Mouse (Mus musculus) CH12.LX (cell line): ENCODE data around the gene Macrod2. TPM values are rescaled to one million over a fixed set of nuclear protein-coding genes. Genes with fewer than 3 reads are reported as not detected.

Experiments used
- DNase-seq: peaks from one replicate; pipeline ENCODE4 v3.0.0-alpha.2; 2013; ENCODE audit errors: extremely low read depth
- H3K27ac ChIP-seq: 2 replicates; pipeline ENCODE4 v1.5.1; 2012; ENCODE audit warnings: low read depth, mild to moderate bottlenecking, control low read depth, moderate library complexity; ENCODE audit not compliant: insufficient read depth
- H3K27me3 ChIP-seq: replicated peaks from 2 replicates; pipeline ENCODE3; 2012; ENCODE audit warnings: inconsistent platforms
- H3K36me3 ChIP-seq, 2 experiments: replicated peaks in 1 of 2; 2 replicates each; pipeline versions ENCODE3 to v1.6.1; 2012; ENCODE audit warnings: inconsistent platforms in 1 of 2, low read length in 1 of 2, mild to moderate bottlenecking in 1 of 2, mixed read lengths in 1 of 2, moderate library complexity in 1 of 2; ENCODE audit not compliant: control insufficient read depth in 1 of 2, insufficient read depth in 1 of 2
- H3K4me1 ChIP-seq, 2 experiments: 2 replicates each; pipeline ENCODE4 v1.6.1; 2012; ENCODE audit warnings: inconsistent platforms in 1 of 2, moderate library complexity in 1 of 2; ENCODE audit not compliant: insufficient read depth in 2 of 2, control insufficient read depth in 1 of 2
- H3K4me2 ChIP-seq: 2 replicates; pipeline ENCODE4 v1.6.1; 2012; ENCODE audit warnings: low read depth, mild to moderate bottlenecking, control low read depth; ENCODE audit not compliant: poor library complexity, insufficient read depth, severe bottlenecking
- H3K4me3 ChIP-seq, 3 experiments: fragments of 150-350 bp in 1 of 3; sonication (generic) in 1 of 3; replicated peaks in 1 of 3; 2 replicates each; pipeline versions ENCODE3 to v1.5.1; 2011 to 2012; ENCODE audit warnings: low read depth in 2 of 3, low read length in 2 of 3, mild to moderate bottlenecking in 2 of 3, moderate library complexity in 2 of 3, control low read depth in 1 of 3, improper control_type of control experiment in 1 of 3, inconsistent platforms in 1 of 3, mixed read lengths in 1 of 3; ENCODE audit not compliant: poor library complexity in 1 of 3
- H3K79me2 ChIP-seq: replicated peaks from 2 replicates; pipeline ENCODE4 v1.6.1; 2012; ENCODE audit warnings: mild to moderate bottlenecking, moderate library complexity; ENCODE audit not compliant: control insufficient read depth, poor library complexity, insufficient read depth, severe bottlenecking; ENCODE audit errors: extremely low read depth
- H3K9ac ChIP-seq: 2 replicates; pipeline ENCODE4 v1.6.1; 2012; ENCODE audit warnings: low read depth, mild to moderate bottlenecking, control low read depth, moderate library complexity; ENCODE audit not compliant: insufficient read depth
- H3K9me3 ChIP-seq: replicated peaks from 2 replicates; pipeline ENCODE3; 2012; ENCODE audit warnings: low read length, inconsistent platforms, mixed read lengths
- CHD1 ChIP-seq: IDR thresholded peaks from 2 replicates; pipeline ENCODE4 v1.6.1; 2012; ENCODE audit warnings: low read depth, low read length, improper control_type of control experiment, inconsistent platforms
- CHD2 ChIP-seq: IDR thresholded peaks from 2 replicates; pipeline ENCODE4 v1.6.1; 2011; ENCODE audit warnings: low read length, improper control_type of control experiment
- E2F4 ChIP-seq: IDR thresholded peaks from 2 replicates; pipeline ENCODE4 v1.6.1; 2011; ENCODE audit warnings: low read depth, low read length, improper control_type of control experiment; ENCODE audit not compliant: insufficient replicate concordance
- ETS1 ChIP-seq: conservative IDR thresholded peaks from 2 replicates; pipeline ENCODE4 v1.6.1; 2012; ENCODE audit warnings: low read depth, mild to moderate bottlenecking, inconsistent platforms, low read length, improper control_type of control experiment, moderate library complexity
- JUN ChIP-seq: IDR thresholded peaks from 2 replicates; pipeline ENCODE4 v1.6.1; 2011; ENCODE audit warnings: low read depth, mild to moderate bottlenecking, low read length, improper control_type of control experiment, moderate library complexity; ENCODE audit not compliant: insufficient read depth
- JUND ChIP-seq: conservative IDR thresholded peaks from 2 replicates; pipeline ENCODE4 v1.6.1; 2011; ENCODE audit warnings: low read depth, low read length, improper control_type of control experiment
- KAT2A ChIP-seq: IDR thresholded peaks from 2 replicates; pipeline ENCODE4 v1.6.1; 2012; ENCODE audit warnings: low read length, improper control_type of control experiment, inconsistent platforms; ENCODE audit not compliant: insufficient replicate concordance
- MAFK ChIP-seq: IDR thresholded peaks from 2 replicates; pipeline ENCODE4 v1.6.1; 2011; ENCODE audit warnings: low read length, improper control_type of control experiment; ENCODE audit not compliant: insufficient replicate concordance
- MEF2A ChIP-seq: IDR thresholded peaks from 2 replicates; pipeline ENCODE4 v1.6.1; 2014; ENCODE audit warnings: low read depth, mild to moderate bottlenecking, inconsistent platforms, low read length, improper control_type of control experiment, borderline replicate concordance
- MXI1 ChIP-seq: IDR thresholded peaks from 2 replicates; pipeline ENCODE4 v1.6.1; 2011; ENCODE audit warnings: mild to moderate bottlenecking, low read depth, low read length, improper control_type of control experiment
- NRF1 ChIP-seq: IDR thresholded peaks from 2 replicates; pipeline ENCODE4 v1.6.1; 2014; ENCODE audit warnings: low read depth, mild to moderate bottlenecking, inconsistent platforms, low read length, improper control_type of control experiment, moderate library complexity
- POLR2AphosphoS2 ChIP-seq: IDR thresholded peaks from 2 replicates; pipeline ENCODE4 v1.6.1; 2011; ENCODE audit warnings: low read depth, low read length, improper control_type of control experiment
- RAD21 ChIP-seq: IDR thresholded peaks from 2 replicates; pipeline ENCODE4 v1.6.1; 2011; ENCODE audit warnings: low read depth, mild to moderate bottlenecking, low read length, improper control_type of control experiment, moderate library complexity
- RCOR1 ChIP-seq: conservative IDR thresholded peaks from 2 replicates; pipeline ENCODE4 v1.6.1; 2012; ENCODE audit warnings: low read depth, mild to moderate bottlenecking, inconsistent platforms, low read length, improper control_type of control experiment
- SMC3 ChIP-seq: IDR thresholded peaks from 2 replicates; pipeline ENCODE4 v1.6.1; 2011; ENCODE audit warnings: low read depth, low read length, improper control_type of control experiment
- TBP ChIP-seq: conservative IDR thresholded peaks from 2 replicates; pipeline ENCODE4 v1.6.1; 2011; ENCODE audit warnings: low read depth, low read length, improper control_type of control experiment
- UBTF ChIP-seq: IDR thresholded peaks from 2 replicates; pipeline ENCODE4 v1.6.1; 2012; ENCODE audit warnings: low read depth, mild to moderate bottlenecking, inconsistent platforms, low read length, improper control_type of control experiment, moderate library complexity
- USF1 ChIP-seq: IDR thresholded peaks from 2 replicates; pipeline ENCODE4 v1.6.1; 2014; ENCODE audit warnings: low read depth, mild to moderate bottlenecking, inconsistent platforms, low read length, improper control_type of control experiment
- USF2 ChIP-seq: conservative IDR thresholded peaks from 2 replicates; pipeline ENCODE4 v1.6.1; 2011; ENCODE audit warnings: low read depth, low read length, improper control_type of control experiment
- ZC3H11A ChIP-seq: IDR thresholded peaks from 2 replicates; pipeline ENCODE4 v1.6.1; 2012; ENCODE audit warnings: low read depth, mild to moderate bottlenecking, inconsistent platforms, low read length, improper control_type of control experiment
- ZKSCAN1 ChIP-seq: IDR thresholded peaks from 2 replicates; pipeline ENCODE4 v1.6.1; 2012; ENCODE audit warnings: low read depth, inconsistent platforms, low read length, improper control_type of control experiment, borderline replicate concordance
- dilution Hi-C: fragments of 300-500 bp; cut with MboI; formaldehyde crosslinking; loops from 2 replicates; pipeline ENCODE4 v1.14.3; 2020; ENCODE audit warnings: low sequenced_read_pairs; ENCODE audit not compliant: extremely low pct_unique_long_range_greater_than_20kb, extremely low pct_ligation_motif_present
- in situ Hi-C: fragments of 300-500 bp; cut with MboI; formaldehyde crosslinking; loops from 3 replicates; pipeline ENCODE4 v1.14.3; 2019; ENCODE audit warnings: low sequenced_read_pairs, low pct_ligation_motif_present, low pct_unique_long_range_greater_than_20kb, mixed read lengths
- polyA plus RNA-seq: library from polyadenylated mRNA; unstranded; fragments of >175 nt; gene quantifications from 2 replicates; pipeline ENCODE4 v1.2.1, GENCODE M21; 2012; ENCODE audit warnings: low read depth; ENCODE audit not compliant: insufficient read length
- total RNA-seq, 2 experiments: library from RNA; depleted of rRNA; stranded (reverse); fragments of 300-350 nt in 1 of 2; fragments of >200 nt in 1 of 2; gene quantifications; 2 replicates each; pipeline ENCODE4 v1.2.3; 2012 to 2014

Gene Macrod2
- total and polyA plus RNA-seq, 3 experiments, result not detected

GRCm38 (mm10) chr2:140847817-140848428 lies 452.8 kb downstream of the Macrod2 start:
- DNase-seq, result no peak
- TF ChIP-seq CHD2 (no peak), USF2 (no peak), NRF1 (no peak), JUND (no peak), E2F4 (no peak), ZC3H11A (no peak), MEF2A (no peak), USF1 (no peak), POLR2AphosphoS2 (no peak), RAD21 (no peak)
- no peaks in the 10 kb centered on the region for H3K79me2 ChIP-seq

DNA sequence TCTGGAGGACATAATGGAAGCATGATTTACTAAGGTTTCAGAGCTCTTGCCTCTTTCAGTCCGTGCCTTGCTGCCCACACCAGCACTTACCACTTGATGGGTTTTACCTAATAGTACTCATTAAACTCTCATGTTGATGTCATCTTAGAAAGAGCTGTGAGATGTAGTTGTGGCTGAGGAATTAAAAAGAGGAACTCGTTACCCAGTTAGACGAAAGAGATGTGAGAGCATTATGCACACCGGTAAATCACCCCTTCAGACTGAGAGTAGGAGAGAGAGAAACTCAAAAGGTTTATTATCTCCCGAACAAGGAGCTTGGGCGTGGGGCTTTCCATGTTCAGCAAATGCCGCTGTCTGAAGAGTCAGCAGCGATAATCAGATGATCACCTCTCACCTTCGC lies 458.4 kb downstream of the Macrod2 start:
- H3K79me2 ChIP-seq, result no peaks in the 10 kb centered on the region
- no peak overlapping the region for H3K9ac ChIP-seq
- DNase-seq, result no peak
- no peak overlapping the region for H3K4me3 ChIP-seq
- in situ Hi-C loops (no loop called here), dilution Hi-C loops (no loop called here)
- H3K9me3 ChIP-seq, result peaks cover 43% of the 10 kb centered on the region
- H3K36me3 ChIP-seq, result no peaks in the 10 kb centered on the region
- no peak overlapping the region for H3K27ac ChIP-seq
- H3K27me3 ChIP-seq, result no peaks in the 10 kb centered on the region
- TF ChIP-seq MAFK (no peak), KAT2A (no peak), JUN (no peak), RCOR1 (no peak), SMC3 (no peak), TBP (no peak), ETS1 (no peak), NRF1 (no peak), E2F4 (no peak), USF1 (no peak), MXI1 (no peak), ZKSCAN1 (no peak), MEF2A (no peak), UBTF (no peak), CHD1 (no peak), CHD2 (no peak)
- no peaks in the 10 kb centered on the region for H3K4me1 ChIP-seq
- no peak overlapping the region for H3K4me2 ChIP-seq

More at GRCm38 (mm10) chr2:140847817-140848428, 452.8 kb downstream of the Macrod2 start:
- peaks cover 39% of the 10 kb centered on the region for H3K9me3 ChIP-seq
- H3K9ac ChIP-seq, result no peak overlapping the region
- in situ Hi-C loops (no loop called here), dilution Hi-C loops (no loop called here)
- H3K36me3 ChIP-seq, result no peaks in the 10 kb centered on the region
- no peak overlapping the region for H3K4me2 ChIP-seq
- no peaks in the 10 kb centered on the region for H3K4me1 ChIP-seq
- H3K4me3 ChIP-seq, result no peak overlapping the region
- H3K27me3 ChIP-seq, result no peaks in the 10 kb centered on the region
- H3K27ac ChIP-seq, result no peak overlapping the region
